Mouse (Mus musculus) retina, embryonic 14.5 days (tissue): ENCODE measurements around the gene Pmpca.

Experiments used
- DNase-seq: peaks from one replicate; pipeline ENCODE4 v3.0.0-alpha.2; 2015; ENCODE audit warnings: low spot score

Gene Pmpca

GRCm38 (mm10) chr2:26434791-26435572 lies 45.8 kb downstream of the Pmpca start:
- no peak for DNase-seq

GRCm38 (mm10) chr2:26437221-26437620 lies 48.1 kb downstream of the Pmpca start:
- no peak for DNase-seq

DNA sequence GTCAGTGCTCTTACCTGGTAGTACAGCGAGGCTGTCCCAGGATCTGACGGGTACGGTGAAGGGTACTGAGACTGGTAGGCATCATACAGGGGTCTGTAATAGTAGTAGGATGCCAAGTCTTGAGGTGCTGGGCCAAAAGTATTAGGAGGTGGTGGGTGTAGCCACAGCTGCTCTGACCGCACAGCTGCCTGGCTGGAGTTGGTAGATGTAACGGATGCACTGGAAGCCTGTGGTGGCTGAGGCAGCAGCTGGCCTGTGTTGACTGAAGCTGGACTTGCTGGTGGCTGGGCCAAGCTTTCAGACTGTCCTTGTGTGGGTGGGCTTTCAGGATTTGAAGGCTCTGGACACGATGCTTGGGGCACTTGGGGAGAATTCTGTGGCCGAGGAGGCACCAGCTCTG lies 49.2 kb downstream of the Pmpca start:
- no peak for DNase-seq

DNA sequence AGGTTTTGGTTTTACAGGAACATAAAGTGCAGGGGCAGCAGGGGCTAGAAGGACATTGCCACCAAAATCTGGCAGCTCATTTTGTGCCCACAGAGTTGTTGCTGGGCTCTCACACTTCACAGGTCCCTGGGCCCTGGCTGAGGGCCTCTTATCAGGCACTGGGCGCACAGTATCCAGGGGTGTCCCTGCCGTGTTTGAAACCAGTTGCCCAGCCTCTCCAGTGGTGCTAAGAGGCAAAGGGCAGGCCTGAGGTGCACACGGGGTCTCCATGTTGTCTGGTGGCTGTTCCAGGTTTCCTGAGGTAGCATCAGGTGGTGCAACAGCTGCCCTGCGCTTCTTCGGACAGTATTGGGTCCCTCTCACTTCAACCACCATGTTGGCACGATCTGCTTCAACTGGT lies 50.5 kb downstream of the Pmpca start:
- no peak for DNase-seq

DNA sequence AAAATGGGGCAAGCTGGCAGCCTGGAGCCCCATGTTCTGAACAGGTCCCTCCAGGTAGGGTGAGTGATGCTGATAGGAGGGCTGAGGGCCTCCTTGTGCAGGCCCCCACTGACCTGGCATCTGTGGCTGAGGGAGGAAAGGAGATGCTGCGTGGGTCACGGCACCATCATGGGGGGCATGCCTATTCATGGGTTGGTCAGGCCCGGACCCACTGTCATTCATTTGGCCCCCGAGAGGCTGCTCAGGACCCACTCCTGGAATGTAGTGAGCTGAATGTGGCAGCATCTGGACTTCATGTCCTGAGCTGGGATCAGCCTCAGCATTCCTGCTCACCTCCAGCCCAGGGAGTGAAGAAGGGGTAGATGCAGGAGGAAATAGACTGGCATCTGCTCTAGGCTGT lies 52.1 kb downstream of the Pmpca start:
- no peak for DNase-seq

GRCm38 (mm10) chr2:26441688-26442087 lies 52.5 kb downstream of the Pmpca start:
- no peak for DNase-seq

DNA sequence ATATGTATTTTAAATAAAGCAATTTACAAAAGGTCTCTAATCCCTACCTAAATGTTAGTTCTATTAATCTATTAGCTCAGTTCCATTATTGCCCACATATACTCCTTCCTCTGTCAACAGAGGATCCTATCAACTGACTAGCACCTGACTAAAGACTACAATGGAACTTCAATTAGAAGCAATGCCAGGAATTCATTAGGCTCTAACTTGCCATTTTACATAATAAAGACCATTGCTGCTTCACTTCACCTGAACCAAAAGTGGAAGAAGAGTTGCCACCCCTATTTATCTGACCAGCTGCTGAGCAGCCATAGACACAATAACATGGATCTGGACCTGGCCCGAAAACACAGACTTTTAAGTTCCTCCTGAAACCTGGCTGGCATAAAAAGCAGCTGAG lies 53.7 kb downstream of the Pmpca start:
- no peak for DNase-seq

DNA sequence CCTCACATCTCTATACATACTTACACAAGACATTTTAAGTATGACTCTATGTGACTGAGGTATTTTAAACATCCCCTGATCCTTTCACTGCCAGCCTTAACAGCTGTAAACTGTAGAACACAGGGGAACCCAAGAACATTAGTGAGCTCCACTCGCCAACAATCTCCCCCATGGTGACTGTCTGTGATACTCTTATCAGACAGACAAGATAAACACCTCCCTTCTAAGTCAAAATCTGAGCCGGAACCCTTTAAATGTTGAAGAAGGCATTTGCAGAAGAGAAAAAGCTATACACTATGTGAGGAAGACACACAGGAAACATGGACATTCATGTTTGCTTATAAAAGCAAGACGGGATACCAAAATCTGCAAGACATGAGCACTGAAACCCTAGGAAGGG lies 54.7 kb downstream of the Pmpca start:
- no peak for DNase-seq

GRCm38 (mm10) chr2:26444368-26444767 lies 55.2 kb downstream of the Pmpca start:
- DNase-seq, result no peak

- DNase-seq, result peak; percentile 100
Observed at GRCm38 (mm10) chr2:26444946-26445665, 56.0 kb downstream of the Pmpca start, which contains the start of gene Sec16a. TSS of gene Sec16a (minus strand) at chr2:26445216.

DNA sequence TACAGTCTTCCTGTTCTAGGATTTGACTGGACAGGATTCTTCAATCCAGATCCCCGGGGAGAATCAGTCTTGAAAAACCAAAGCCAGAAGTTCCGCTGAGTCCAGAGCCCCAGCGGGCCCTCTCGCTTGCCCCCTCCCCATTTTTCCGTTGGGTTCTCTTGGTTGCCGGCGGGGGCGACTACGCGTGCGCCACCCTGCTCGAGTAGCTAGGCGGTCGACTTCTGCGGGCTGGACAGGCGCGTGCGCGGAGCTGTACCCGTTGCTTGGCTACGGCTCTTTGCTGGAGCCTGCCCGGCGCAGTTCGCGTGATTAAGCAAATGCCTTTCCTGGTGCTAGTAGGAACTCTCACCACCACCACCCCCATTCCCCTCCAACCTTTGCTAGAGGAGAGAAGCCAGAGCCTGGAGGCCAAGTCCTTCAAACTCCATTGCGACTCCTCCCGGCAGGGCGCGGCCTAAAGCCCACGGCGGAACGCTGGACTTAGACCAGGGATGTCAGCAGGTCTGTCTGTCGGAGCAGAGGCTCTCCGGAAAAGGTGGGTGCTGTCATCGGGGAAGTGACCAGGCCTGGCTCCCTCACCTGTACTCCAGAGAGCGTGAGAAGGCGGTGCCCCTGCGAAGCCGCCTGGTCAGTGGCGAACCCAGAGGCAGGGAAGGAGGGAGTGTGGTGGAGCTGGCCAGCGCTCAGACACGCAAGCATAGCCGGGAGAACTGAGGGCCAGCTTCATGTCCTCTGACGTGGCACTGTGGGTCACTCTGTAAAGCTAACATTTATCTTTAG lies 56.7 kb downstream of the Pmpca start:
- DNase-seq, result peak; percentile 94

GRCm38 (mm10) chr2:26446671-26447070 lies 57.5 kb downstream of the Pmpca start:
- no peak for DNase-seq
